Mouse (Mus musculus) kidney, postnatal 10 days (tissue): ENCODE data around the gene Prpf31.
"Not testable (repeated sequence)": the region's sequence is repeated elsewhere in the genome, so short reads cannot be mapped to it uniquely, and the experiment has no call there.

ENCODE experiments used
- DNase-seq: peaks from one replicate; pipeline ENCODE4 v3.0.0; 2021; ENCODE audit warnings: mixed read lengths

Prpf31 gene

GRCm38 (mm10) chr7:3629543-3630477 is at the start of gene Prpf31, which contains the start of gene Tfpt:
Gene Prpf31 (plus strand): TSS chr7:3629985.
Gene Tfpt (minus strand): TSS chr7:3629929.
- peak; percentile 94 for DNase-seq

DNA sequence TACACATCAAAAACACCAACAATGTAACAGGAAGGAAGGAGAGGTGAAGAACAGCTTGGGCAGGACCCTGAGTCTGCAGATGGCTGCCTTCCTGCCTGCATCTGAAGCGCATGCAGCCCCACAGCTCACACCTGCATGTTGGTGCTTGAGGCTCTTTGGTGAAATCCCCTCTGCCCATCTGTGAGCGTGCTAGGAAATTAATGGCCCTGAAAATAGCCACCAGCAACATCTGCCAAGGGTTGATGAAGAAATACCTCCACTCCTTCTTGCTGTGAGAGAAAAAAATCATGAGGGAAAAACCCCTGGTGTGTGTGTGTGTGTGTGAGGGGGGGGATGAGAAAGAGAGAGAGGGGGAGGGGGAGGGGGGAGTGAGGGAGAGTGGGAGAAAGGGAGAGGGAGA is 49.8 kb upstream of the Prpf31 start:
- no peak for DNase-seq

DNA sequence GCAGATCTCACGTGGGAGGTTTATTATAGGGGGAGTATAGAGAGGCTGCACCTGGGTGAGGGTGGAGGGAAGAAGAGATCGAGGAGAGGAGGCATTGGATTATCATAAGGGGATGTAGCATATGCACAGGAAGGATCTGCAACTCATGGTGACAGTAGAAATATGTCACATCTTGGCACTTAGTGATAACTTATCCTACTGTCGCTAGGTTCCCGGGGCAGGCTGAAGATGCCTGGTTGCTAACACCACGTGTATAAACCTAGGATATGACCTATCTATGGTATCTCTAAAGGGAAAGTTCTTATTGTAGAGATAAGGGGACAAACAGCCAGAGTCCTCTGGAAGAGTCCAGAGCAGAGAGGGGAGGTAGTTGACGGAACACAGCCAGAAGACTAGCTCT is 44.0 kb upstream of the Prpf31 start:
- no peak for DNase-seq

- DNase-seq, result no peak
Observed at GRCm38 (mm10) chr7:3586255-3586654, 43.5 kb upstream of the Prpf31 start.

DNA sequence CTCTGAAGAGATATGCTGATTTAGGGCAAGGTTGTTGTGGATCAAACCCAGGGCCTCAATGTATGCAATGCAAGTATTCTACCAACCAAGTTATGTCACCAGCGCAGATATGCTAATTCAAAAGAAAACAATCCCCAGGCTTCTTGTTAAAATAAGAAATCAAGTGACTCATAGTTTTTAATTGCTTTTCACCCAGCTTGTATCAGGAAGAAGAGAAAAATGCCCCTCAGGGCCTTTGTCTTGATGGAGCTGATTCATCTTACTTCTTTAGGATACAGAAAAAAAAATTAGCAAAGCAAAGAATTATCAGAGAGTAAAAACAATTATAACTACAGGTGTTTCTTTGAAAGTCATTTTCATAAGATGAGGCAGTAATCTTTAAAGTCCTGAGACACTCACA is 42.5 kb upstream of the Prpf31 start:
- DNase-seq, result no peak

- no peak for DNase-seq
Observed at GRCm38 (mm10) chr7:3590550-3590949, 39.2 kb upstream of the Prpf31 start.

GRCm38 (mm10) chr7:3591534-3591933 is 38.3 kb upstream of the Prpf31 start:
- no peak for DNase-seq

DNA sequence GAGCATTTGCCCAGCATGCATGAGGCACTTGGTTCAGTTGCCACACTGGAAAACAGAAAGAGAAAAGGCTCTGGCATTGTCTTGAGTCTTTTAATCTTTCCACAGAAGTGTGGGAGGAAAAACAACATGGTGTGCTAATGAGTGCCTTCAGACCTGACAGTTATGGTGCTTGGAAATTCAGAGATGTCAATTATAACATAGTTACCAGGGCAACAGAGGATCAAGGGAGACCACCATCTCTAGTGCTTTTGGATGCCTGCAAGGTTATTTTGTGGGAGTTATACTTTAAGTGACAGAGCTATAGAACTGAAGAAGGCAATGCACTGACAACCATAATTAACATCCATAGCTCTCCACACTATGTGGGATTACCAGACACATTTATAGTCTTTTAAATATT is 35.9 kb upstream of the Prpf31 start:
- no peak for DNase-seq

GRCm38 (mm10) chr7:3594686-3595085 is 35.1 kb upstream of the Prpf31 start:
- peak; percentile 8 for DNase-seq

- peak; percentile 38 for DNase-seq
Observed at GRCm38 (mm10) chr7:3595146-3595545, 34.6 kb upstream of the Prpf31 start.

GRCm38 (mm10) chr7:3597755-3598154 is 32.0 kb upstream of the Prpf31 start:
- DNase-seq, result not testable (repeated sequence)

- DNase-seq, result peak; percentile 83
Observed at GRCm38 (mm10) chr7:3601119-3601518, 28.7 kb upstream of the Prpf31 start.

DNA sequence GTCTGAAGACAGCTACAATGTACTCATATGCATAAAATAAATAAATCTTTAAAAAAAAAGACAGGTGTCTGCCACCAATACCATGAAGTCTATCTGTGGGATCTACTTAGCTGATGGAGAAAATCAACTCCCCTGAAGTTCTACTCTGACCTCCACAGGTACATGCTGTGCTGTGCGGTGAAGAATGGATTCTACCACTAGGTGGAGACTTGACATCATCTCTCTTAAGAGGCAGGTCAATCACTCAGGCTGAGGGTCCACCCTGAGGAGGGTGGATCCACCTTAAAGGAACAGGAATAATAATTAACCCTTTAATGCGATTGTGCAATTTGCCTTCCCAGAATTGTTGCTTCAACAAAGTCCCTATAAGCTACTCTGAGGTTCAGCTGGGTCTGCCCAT is 23.0 kb upstream of the Prpf31 start:
- peak; percentile 50 for DNase-seq

- DNase-seq, result no peak
Observed at GRCm38 (mm10) chr7:3607391-3607790, 22.4 kb upstream of the Prpf31 start.

- DNase-seq, result no peak
Observed at GRCm38 (mm10) chr7:3608668-3609067, 21.1 kb upstream of the Prpf31 start.

- DNase-seq, result peak; percentile 76
Observed at GRCm38 (mm10) chr7:3609082-3609481, 20.7 kb upstream of the Prpf31 start.

- no peak for DNase-seq
Observed at GRCm38 (mm10) chr7:3610437-3610836, 19.3 kb upstream of the Prpf31 start.

GRCm38 (mm10) chr7:3611006-3611405 is 18.8 kb upstream of the Prpf31 start:
- DNase-seq, result no peak

DNA sequence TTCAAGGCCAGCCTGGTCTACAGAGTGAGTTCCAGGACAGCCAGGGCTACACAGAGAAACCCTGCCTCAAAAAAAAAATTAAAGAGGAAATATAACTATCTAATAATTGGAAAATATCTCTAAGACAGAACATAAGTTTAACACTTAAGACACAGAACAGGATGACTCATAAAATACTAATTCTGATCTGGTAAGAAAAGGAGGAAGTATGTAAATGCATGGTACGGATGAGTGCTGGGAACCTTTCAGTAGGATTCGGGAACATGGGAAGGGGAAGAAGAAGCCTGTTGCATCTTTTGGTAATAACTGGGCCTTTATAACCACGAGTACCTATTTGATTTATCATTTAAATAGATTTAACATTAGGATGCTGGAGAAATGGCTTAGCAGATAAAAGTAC is 15.8 kb upstream of the Prpf31 start:
- DNase-seq, result no peak

DNA sequence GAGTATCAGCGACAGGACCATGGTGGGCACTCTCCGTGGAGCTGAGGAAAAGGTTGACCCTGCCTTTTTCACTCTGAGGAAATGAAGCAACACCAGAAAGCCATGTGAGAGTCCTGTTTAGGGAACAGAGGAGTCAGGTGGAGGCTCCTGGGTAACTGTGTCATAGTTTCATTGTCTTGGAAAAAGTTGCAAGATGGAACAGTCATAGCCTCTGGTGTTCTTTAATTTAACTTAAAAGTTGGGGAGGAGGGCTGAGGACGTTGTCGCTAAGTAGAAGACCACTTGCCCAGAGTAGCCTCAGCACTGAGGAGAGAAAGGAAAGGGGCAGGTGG is 13.8 kb upstream of the Prpf31 start, which contains the start of gene Oscar:
Oscar (minus strand) TSS at position 101 of the 332 bp plus-strand sequence.
- DNase-seq, result no peak

GRCm38 (mm10) chr7:3616389-3617241 is 13.2 kb upstream of the Prpf31 start:
- DNase-seq, result no peak

DNA sequence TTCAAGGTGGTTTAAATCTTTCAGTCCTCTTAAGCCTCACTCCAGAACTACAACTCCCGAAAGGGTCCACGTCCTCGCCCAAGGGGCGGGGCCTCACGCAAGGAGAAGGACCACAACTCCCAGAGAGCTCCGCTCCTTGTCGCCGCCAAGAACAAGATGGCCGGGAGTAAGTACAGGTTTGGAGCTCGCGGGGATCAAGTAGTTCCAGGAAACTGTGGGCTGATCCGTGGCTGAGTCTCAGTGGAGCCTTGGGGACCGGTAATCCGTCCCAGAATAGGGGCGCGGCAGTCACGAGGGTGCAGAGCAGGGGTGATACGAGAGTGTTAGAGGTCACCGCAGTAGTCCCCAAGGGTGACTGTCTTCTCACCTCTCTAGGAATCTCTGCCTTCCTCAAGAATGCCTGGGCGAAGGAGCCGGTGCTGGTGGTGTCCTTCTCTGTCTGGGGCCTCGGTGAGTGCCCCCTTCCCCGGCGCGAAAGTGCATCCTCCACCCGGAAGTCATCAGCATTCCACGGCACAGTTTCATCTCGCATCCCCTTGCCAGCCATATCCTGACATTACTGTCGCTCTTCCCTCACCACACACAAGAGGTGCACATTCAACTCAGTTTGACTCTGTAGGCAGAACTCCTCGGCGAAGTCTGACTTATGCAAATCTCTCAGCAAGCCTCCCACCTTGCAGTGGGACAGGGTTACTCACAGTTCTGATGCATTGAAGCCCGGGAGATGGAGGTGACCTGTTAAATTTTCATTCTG is 12.4 kb upstream of the Prpf31 start, which contains the start of gene Ndufa3:
Ndufa3 (plus strand) TSS at position 132 of the 754 bp plus-strand sequence.
- DNase-seq, result peak; percentile 92

GRCm38 (mm10) chr7:3629030-3629429 is 755 bp upstream of the Prpf31 start:
- no peak for DNase-seq
